In the genomic region with DNA sequence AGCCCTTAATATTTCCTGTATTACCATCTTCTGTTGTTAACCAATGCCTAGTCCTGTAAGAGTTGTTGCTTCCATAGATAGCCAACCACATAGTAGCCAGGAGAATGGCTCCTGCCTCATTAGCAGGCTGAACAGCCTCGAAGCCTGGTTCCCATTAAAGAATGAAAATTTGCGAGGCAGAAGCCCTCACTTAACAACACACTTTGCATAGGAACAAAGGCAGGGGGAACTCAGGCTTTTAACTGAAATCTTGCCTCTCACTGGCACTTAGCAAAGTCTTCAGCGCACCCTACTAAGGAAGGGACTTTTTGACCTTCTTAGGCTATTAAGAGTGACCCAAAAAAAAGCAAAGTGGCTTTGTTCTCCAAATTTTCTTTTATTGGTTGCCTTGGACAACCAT, we compare ENCODE assay signal across 22 mouse cellular contexts.
DNase-seq lines count a peak whose midpoint lies in the region; ATAC-seq and TF ChIP-seq lines count a peak whose summit lies in the region.
"Had no signal": no experiment of that assay in that cellular context is flagged by ENCODE, and none has a peak within 500 bp of the region (broad histone marks: within the 10 kb centered on the region; RNA-seq: fewer than 3 reads in every experiment).

No protein-coding gene starts in this region.

- WGBS in hindbrain, embryonic 11.5 days, result 13% methylated on average over 3 of the region's 3 CpGs
- 26% methylated on average over 3 of the region's 3 CpGs for WGBS in hindbrain, postnatal 0 days
- 11% methylated on average over 3 of the region's 3 CpGs for WGBS in forebrain, embryonic 16.5 days
- WGBS in kidney, embryonic 14.5 days, result 31% methylated on average over 3 of the region's 3 CpGs

- no peak overlapping the region for H3K9ac ChIP-seq in hindbrain, embryonic 11.5 days (ENCODE audit: low read depth, low read length)
- no peak overlapping the region for H3K9ac ChIP-seq in hindbrain, postnatal 0 days (replicated peaks; ENCODE audit: low read length)
- no peak overlapping the region for H3K9ac ChIP-seq in forebrain, embryonic 16.5 days (replicated peaks; ENCODE audit: low read depth, low read length)
- no peak overlapping the region for H3K9ac ChIP-seq in kidney, embryonic 14.5 days (ENCODE audit: low read depth, low read length)
- H3K9ac ChIP-seq: embryonic facial prominence, embryonic 12.5 days; heart, embryonic 13.5 days; limb, embryonic 13.5 days; liver, embryonic 14.5 days had no signal

- ATAC-seq in hindbrain, embryonic 11.5 days (ENCODE audit: low FRiP score), result 0 out of 2 replicates have a peak, but pooled peaks have one; percentile 37
- no peak for ATAC-seq in hindbrain, postnatal 0 days
- 0 out of 2 replicates have a peak, but pooled peaks have one; percentile 36 for ATAC-seq in forebrain, embryonic 16.5 days
- no peak for ATAC-seq in kidney, embryonic 14.5 days (ENCODE audit: low FRiP score, low TSS enrichment)
- ATAC-seq in cerebellum, adult (ENCODE audit: insufficient number of reproducible peaks, low FRiP score, low TSS enrichment), result no peak

- no peaks in the 10 kb centered on the region for H3K27me3 ChIP-seq in hindbrain, embryonic 11.5 days (ENCODE audit: control insufficient read depth, insufficient read depth, low read length)
- no peaks in the 10 kb centered on the region for H3K27me3 ChIP-seq in hindbrain, postnatal 0 days (ENCODE audit: insufficient read depth, low read length)
- no peaks in the 10 kb centered on the region for H3K27me3 ChIP-seq in forebrain, embryonic 16.5 days (replicated peaks; ENCODE audit: control insufficient read depth, insufficient read depth, low read length)
- no peaks in the 10 kb centered on the region for H3K27me3 ChIP-seq in kidney, embryonic 14.5 days (ENCODE audit: control insufficient read depth, insufficient read depth, low read length)
- H3K27me3 ChIP-seq: embryonic facial prominence, embryonic 12.5 days; heart, embryonic 13.5 days; limb, embryonic 13.5 days had no signal

- no peaks in the 10 kb centered on the region for H3K9me3 ChIP-seq in hindbrain, embryonic 11.5 days (ENCODE audit: control insufficient read depth, low read length)
- H3K9me3 ChIP-seq in hindbrain, postnatal 0 days (ENCODE audit: low read length), result no peaks in the 10 kb centered on the region
- no peaks in the 10 kb centered on the region for H3K9me3 ChIP-seq in forebrain, embryonic 16.5 days (ENCODE audit: control insufficient read depth, low read length)
- H3K9me3 ChIP-seq in kidney, embryonic 14.5 days (ENCODE audit: control insufficient read depth, low read length), result no peaks in the 10 kb centered on the region
- H3K9me3 ChIP-seq: embryonic facial prominence, embryonic 12.5 days; heart, embryonic 13.5 days; limb, embryonic 13.5 days had no signal

- no peaks in the 10 kb centered on the region for H3K36me3 ChIP-seq in hindbrain, embryonic 11.5 days (ENCODE audit: control insufficient read depth, insufficient read depth, low read length)
- H3K36me3 ChIP-seq in hindbrain, postnatal 0 days (ENCODE audit: insufficient read depth, low read length), result no peaks in the 10 kb centered on the region
- no peaks in the 10 kb centered on the region for H3K36me3 ChIP-seq in forebrain, embryonic 16.5 days (ENCODE audit: control insufficient read depth, insufficient read depth)
- no peaks in the 10 kb centered on the region for H3K36me3 ChIP-seq in kidney, embryonic 14.5 days (ENCODE audit: control insufficient read depth, insufficient read depth, low read length)
- H3K36me3 ChIP-seq: embryonic facial prominence, embryonic 12.5 days; heart, embryonic 13.5 days; limb, embryonic 13.5 days had no signal

- intact Hi-C loops in heart, postnatal 36 days (cut with DNase I), result no loop called here

- DNase-seq in hindbrain, embryonic 11.5 days (ENCODE audit: low spot score), result no peak
- DNase-seq in hindbrain, postnatal 0 days (ENCODE audit: low spot score), result no peak
- DNase-seq in R1 (ENCODE audit: low read depth, low spot score) (peak; percentile 72), ZHBTc4 (ENCODE audit: low read depth, low spot score) (peak; percentile 7)
- no peak for DNase-seq in heart, postnatal 36 days
- DNase-seq: adrenal gland, adult 8-10 months; cerebellum, adult 11 months; cerebellum, postnatal 10 days; gastrocnemius, postnatal 14 days; heart, adult 18-20 months; kidney, adult 8-10 months; kidney, postnatal 36 days; layer of hippocampus, adult 9-11 months; thymus, adult 2 months had no signal

- H3K4me3 ChIP-seq in hindbrain, embryonic 11.5 days (ENCODE audit: low read depth, low read length), result no peak overlapping the region
- no peak overlapping the region for H3K4me3 ChIP-seq in hindbrain, postnatal 0 days (ENCODE audit: low read length)
- no peak overlapping the region for H3K4me3 ChIP-seq in forebrain, embryonic 16.5 days (replicated peaks; ENCODE audit: low read length)
- H3K4me3 ChIP-seq in kidney, embryonic 14.5 days (ENCODE audit: low read length), result no peak overlapping the region
- H3K4me3 ChIP-seq: embryonic facial prominence, embryonic 12.5 days; erythroblast, embryonic 14.5 days; heart, embryonic 13.5 days; limb, embryonic 13.5 days had no signal

- no peak overlapping the region for H3K4me2 ChIP-seq in hindbrain, embryonic 11.5 days (replicated peaks; ENCODE audit: low read depth, low read length)
- no peak overlapping the region for H3K4me2 ChIP-seq in hindbrain, postnatal 0 days (ENCODE audit: low read depth, low read length)
- H3K4me2 ChIP-seq in forebrain, embryonic 16.5 days (ENCODE audit: low read length), result no peak overlapping the region
- no peak overlapping the region for H3K4me2 ChIP-seq in kidney, embryonic 14.5 days (replicated peaks; ENCODE audit: low read depth, low read length)
- H3K4me2 ChIP-seq: embryonic facial prominence, embryonic 12.5 days; heart, embryonic 13.5 days; limb, embryonic 13.5 days had no signal

- TF ChIP-seq CTCF in hindbrain, postnatal 0 days (IDR thresholded peaks at IDR 0.05; ENCODE audit: low read depth), result no peak

- H3K27ac ChIP-seq in hindbrain, embryonic 11.5 days (ENCODE audit: low read depth, low read length), result no peak overlapping the region
- no peak overlapping the region for H3K27ac ChIP-seq in hindbrain, postnatal 0 days
- H3K27ac ChIP-seq in forebrain, embryonic 16.5 days (ENCODE audit: low read length), result no peak overlapping the region
- no peak overlapping the region for H3K27ac ChIP-seq in kidney, embryonic 14.5 days (ENCODE audit: low read depth, low read length)
- H3K27ac ChIP-seq: embryonic facial prominence, embryonic 12.5 days; heart, embryonic 13.5 days; limb, embryonic 13.5 days; liver, embryonic 14.5 days had no signal

- H3K4me1 ChIP-seq in hindbrain, embryonic 11.5 days (replicated peaks; ENCODE audit: control insufficient read depth, insufficient read depth, low read length), result no peaks in the 10 kb centered on the region
- H3K4me1 ChIP-seq in hindbrain, postnatal 0 days (ENCODE audit: insufficient read depth, low read length), result no peaks in the 10 kb centered on the region
- H3K4me1 ChIP-seq in forebrain, embryonic 16.5 days (replicated peaks; ENCODE audit: control insufficient read depth, insufficient read depth, low read length), result 0 out of 2 replicates have a peak, but pooled peaks cover 3% of the 10 kb centered on the region
- H3K4me1 ChIP-seq in kidney, embryonic 14.5 days (ENCODE audit: control insufficient read depth, insufficient read depth, low read length), result no peaks in the 10 kb centered on the region
- H3K4me1 ChIP-seq: embryonic facial prominence, embryonic 12.5 days; heart, embryonic 13.5 days had no signal

Comparison
In these comparisons a context has a peak if more than half of its experiments do, and no peak if none do; other contexts are left out.
1. ATAC-seq: peak in hindbrain, embryonic 11.5 days (single experiment) and forebrain, embryonic 16.5 days (single experiment); none in hindbrain, postnatal 0 days (single experiment), kidney, embryonic 14.5 days (single experiment) and cerebellum, adult (single experiment).
2. DNase-seq: peak in R1 (single experiment) and ZHBTc4 (single experiment); none in hindbrain, embryonic 11.5 days (single experiment), hindbrain, postnatal 0 days (single experiment) and heart, postnatal 36 days (0 of 2).